Mouse (Mus musculus): ENCODE results near the gene Gm21954. TPM values are rescaled to one million over a fixed set of nuclear protein-coding genes. Genes with fewer than 3 reads are reported as not detected.

Gene Gm21954
- polyA plus RNA-seq, 1 experiment: not detected

GRCm38 (mm10) chr3:55430022-55430549 is 41.9 kb downstream of the Gm21954 start:
- WGBS: 84% methylated on average over 2 of the region's 2 CpGs
- DNase-seq (ENCODE audit: low read depth, low spot score): no peak

DNA sequence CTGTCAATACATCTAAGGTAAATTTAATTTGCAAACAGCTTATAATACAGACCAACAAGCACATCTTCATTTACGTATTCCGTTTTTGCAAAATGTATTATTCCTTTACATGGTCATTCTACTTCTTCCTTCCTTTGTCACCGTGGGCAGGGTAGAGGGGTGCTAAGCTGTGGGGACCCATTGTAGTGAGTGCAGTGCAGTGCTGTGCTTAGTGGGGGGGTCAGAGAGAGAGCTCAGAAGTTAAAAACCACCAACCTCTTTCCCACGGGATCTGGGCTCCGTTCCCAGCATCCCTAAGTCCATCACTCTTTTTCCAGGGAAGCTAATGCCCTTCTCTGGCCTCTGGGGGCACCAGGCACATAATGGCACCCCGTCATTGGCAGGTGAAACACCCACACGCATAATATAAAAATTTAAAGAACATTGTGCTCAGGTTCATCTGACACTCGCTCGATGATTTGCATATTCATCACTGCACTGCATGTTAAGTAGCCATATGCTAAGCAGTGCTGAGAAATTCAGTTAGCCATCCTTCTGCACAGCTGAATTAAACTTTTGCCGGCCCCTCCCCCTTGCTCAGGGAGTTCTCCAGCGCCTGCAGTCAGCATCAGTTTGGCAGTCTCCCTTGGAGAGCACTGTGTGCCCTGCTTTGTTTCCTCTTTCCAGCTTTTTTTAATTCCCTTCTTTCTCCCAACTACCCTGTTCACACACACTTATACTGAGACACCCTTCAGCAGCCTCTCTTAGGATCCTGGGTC is 48.2 kb downstream of the Gm21954 start:
- 41% methylated on average over 11 of the region's 11 CpGs for WGBS
- DNase-seq (ENCODE audit: low read depth, low spot score): no peak

- WGBS: 61% methylated on average over 8 of the region's 8 CpGs
- no peak for DNase-seq (ENCODE audit: low read depth, low spot score)
Observed at GRCm38 (mm10) chr3:55420436-55421083, 51.5 kb downstream of the Gm21954 start.

- DNase-seq (ENCODE audit: low read depth, low spot score): no peak
- WGBS: 35% methylated on average over 3 of the region's 3 CpGs
Observed at GRCm38 (mm10) chr3:55419334-55419733, 52.7 kb downstream of the Gm21954 start.

- DNase-seq (ENCODE audit: low read depth, low spot score): no peak
- WGBS: 71% methylated on average over 6 of the region's 6 CpGs
Observed at GRCm38 (mm10) chr3:55418845-55419244, 53.2 kb downstream of the Gm21954 start.

DNA sequence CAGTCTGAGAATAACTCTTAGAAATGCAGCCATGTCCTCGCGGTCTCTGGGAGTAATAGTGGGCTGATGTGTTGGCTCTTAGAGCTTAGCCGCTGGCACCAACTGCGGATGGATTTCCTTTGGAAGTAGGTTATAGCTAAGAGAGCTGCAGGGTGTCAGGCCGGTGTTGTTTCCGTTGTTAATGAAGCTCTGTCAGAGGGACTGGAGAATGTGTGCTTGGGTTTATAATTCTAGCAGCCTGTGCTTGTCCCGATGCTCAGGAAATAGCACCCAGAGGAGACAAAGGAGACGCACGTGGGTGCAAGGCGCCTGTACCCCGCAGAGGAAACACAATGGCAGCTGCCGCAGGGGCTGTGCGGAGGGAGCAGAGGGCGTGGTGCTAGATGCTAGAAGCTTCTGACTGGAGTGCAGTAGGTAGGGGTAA is 56.5 kb downstream of the Gm21954 start:
- DNase-seq (ENCODE audit: low read depth, low spot score): no peak
- 29% methylated on average over 14 of the region's 14 CpGs for WGBS

Other genes starting within 250 kb of the Gm21954 start
- gene Dclk1, start 229.8 kb downstream of the Gm21954 start, polyA plus RNA-seq (2012; rRNA removed): 1.9 and 4.2 TPM in 2 replicates

Measured in large intestine, adult 2 months (tissue).